Mouse (Mus musculus) urinary bladder, postnatal 36 days (tissue): Measurements from ENCODE around the gene Eef1akmt4.
"Not testable (repeated sequence)": the region's sequence is repeated elsewhere in the genome, so short reads cannot be mapped to it uniquely, and the experiment has no call there.

Experiments used
- DNase-seq, 2 experiments: peaks; one replicate each; pipeline ENCODE4 v3.0.0; 2022; ENCODE audit warnings: low spot score in 2 of 2, mixed read lengths in 1 of 2

Gene Eef1akmt4

GRCm38 (mm10) chr16:20623211-20623610 lies 11.8 kb downstream of the Eef1akmt4 start:
- no peak for DNase-seq

GRCm38 (mm10) chr16:20628871-20629391 lies 17.5 kb downstream of the Eef1akmt4 start:
- no peak for DNase-seq

GRCm38 (mm10) chr16:20629731-20630634 lies 18.6 kb downstream of the Eef1akmt4 start, which contains the start of gene Ece2:
Ece2 (plus strand) TSS chr16:20629828.
- DNase-seq: no peak

- no peak for DNase-seq
Observed at GRCm38 (mm10) chr16:20637410-20637809, 26.0 kb downstream of the Eef1akmt4 start.

- no peak for DNase-seq
Observed at GRCm38 (mm10) chr16:20638367-20638766, 27.0 kb downstream of the Eef1akmt4 start.

- peak; percentile 31 to 69 for DNase-seq
Observed at GRCm38 (mm10) chr16:20642161-20642560, 30.8 kb downstream of the Eef1akmt4 start.

- DNase-seq: no peak
Observed at GRCm38 (mm10) chr16:20643911-20644310, 32.5 kb downstream of the Eef1akmt4 start.

- DNase-seq: peak; percentile 95 to 97
Observed at GRCm38 (mm10) chr16:20651076-20651946, 39.9 kb downstream of the Eef1akmt4 start, which contains the start of gene Psmd2. Psmd2 (plus strand) TSS chr16:20651652.

- no peak for DNase-seq
Observed at GRCm38 (mm10) chr16:20651947-20652310, 40.5 kb downstream of the Eef1akmt4 start.

GRCm38 (mm10) chr16:20653315-20653714 lies 41.9 kb downstream of the Eef1akmt4 start:
- no peak for DNase-seq

GRCm38 (mm10) chr16:20657661-20658060 lies 46.3 kb downstream of the Eef1akmt4 start:
- no peak for DNase-seq

GRCm38 (mm10) chr16:20668013-20668412 lies 56.6 kb downstream of the Eef1akmt4 start, which contains the start of gene Eif4g1:
Eif4g1 (plus strand) TSS chr16:20668313.
- not testable (repeated sequence) for DNase-seq
